Mouse (Mus musculus) liver, adult 10 weeks (tissue): ENCODE data around the gene Gm21258. TPM values are rescaled to one million over a fixed set of nuclear protein-coding genes. Genes with fewer than 3 reads are reported as not detected.

Experiments
- polyA plus RNA-seq: library from polyadenylated mRNA; stranded (reverse); fragments of 350-450 nt; fragmentation: Illumina TruSeq; extraction: RNeasy Lipid Tissue Mini Kit (QIAGEN cat#74804); gene quantifications from one replicate; pipeline ENCODE4 v1.2.3, GENCODE M21; 2014; ENCODE audit warnings: low read depth, low replicate concordance

Gene Gm21258
- polyA plus RNA-seq = not detected

DNA sequence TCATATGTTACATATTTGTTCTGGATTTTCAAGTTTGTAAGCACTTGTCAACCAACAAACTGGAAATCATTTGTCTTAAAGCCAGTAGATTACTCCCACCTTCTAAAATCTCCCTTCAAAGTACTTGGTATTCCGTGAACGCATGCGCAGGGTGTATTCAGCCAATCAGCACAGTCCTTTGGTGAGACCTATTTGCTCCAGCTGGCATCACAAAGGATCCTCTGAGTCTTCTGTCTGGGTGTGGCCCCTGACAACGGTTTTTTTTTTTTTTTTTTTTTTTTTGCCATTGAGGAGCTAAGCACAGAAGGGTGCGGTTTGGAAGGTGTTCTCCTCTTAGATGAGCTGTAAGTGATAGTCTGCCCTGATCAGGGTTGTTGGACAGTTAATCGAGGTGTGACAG, at the start of gene Gm21258:
Gene Gm21258, plus strand, starts transcription at position 301 of the 400 bp plus-strand sequence.

